Mouse (Mus musculus) layer of hippocampus, postnatal 36 days (tissue): ENCODE results near the gene Slc22a20. TPM values are rescaled to one million over a fixed set of nuclear protein-coding genes. Genes with fewer than 3 reads are reported as not detected.

Source experiments
- DNase-seq, 2 experiments: peaks; one replicate each; pipeline ENCODE4 v3.0.0; 2022
- total RNA-seq, 2 experiments: library from RNA; stranded (reverse); gene quantifications; 2 replicates each; pipeline ENCODE4 v1.2.3; 2021

Slc22a20 gene
- total RNA-seq, 2 experiments from 2014 or later = not detected

DNA sequence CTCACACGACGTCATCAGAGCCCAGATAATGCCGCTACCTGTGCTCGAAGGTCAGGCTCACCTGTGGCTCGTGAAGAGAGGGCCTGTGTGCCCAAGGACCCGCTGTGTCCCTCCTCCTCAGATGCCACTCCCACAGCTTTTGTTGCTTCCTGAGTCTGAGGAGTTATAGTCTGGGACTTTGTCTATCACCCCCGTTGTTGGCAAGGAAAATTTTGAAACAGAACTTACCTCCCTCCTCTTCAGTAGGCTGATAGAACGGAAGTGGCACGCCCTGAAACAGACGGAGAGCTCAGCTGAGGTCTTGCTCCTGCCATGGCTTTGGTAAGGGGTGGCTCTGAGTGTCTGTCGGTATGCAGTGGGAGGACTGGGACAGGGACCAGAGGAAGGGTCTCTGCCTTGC, 35.7 kb downstream of the Slc22a20 start:
- no peak for DNase-seq

DNA sequence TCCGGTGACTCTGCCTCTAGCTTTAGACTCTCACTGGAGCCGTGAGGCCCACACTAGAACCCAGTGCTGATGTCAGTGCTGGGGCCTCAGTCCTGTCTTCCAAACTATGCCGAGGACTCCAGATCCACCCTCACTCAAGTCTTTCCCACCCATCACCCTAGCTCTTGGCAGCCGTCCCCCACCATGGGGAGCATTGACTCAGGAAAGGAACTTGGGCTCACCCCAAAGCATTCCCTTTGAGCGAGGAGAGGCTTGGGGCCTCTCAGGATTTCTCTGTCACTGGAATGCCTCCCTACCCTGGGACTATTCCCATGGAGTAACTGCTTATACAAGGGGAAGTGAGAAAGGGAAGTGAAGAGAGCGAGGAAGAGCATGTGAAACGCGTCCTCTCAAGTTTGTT, 40.1 kb downstream of the Slc22a20 start:
- no peak for DNase-seq

- DNase-seq = peak; percentile 24 to 37
Measured at GRCm38 (mm10) chr19:5945027-5945426, 40.9 kb downstream of the Slc22a20 start.

DNA sequence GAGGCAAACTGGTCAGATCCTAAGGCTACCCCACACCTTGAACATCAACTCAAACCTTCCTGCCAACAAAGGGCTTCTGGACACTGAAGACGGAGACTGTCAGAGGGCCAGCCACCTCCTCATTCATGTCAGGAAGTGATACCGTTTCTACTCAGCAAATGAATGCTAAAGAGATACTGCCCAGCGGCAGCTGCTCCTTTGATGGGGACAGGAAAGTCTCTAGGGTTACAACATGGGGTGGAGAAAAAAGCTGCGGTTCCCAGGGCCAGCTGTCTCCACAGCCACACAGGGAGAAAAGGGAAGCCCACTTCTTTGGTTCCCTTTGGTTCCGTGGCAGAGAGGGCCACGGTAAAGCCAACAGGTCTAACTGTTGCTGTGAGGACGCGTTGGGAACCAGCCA, 41.8 kb downstream of the Slc22a20 start:
- DNase-seq = no peak

- DNase-seq = no peak
Measured at GRCm38 (mm10) chr19:5943404-5943803, 42.5 kb downstream of the Slc22a20 start.

DNA sequence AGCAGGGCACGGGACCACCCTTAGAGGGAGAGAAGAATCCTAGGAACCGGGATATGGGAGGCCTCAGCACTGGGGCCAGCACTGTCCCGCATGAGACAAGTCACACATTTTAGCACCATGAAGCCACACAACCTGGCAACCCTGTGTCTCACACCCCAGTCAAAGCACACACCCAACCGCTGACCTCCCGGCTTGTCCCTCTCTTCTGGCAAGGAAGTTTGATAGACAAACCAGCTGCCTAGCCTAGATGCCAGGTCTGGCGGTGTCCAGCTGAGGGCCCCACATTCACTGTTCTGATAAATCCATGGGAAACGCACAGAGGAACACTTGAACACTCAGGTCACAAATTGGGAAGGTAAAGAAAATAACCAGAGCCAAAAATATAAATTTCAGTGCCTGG, 43.4 kb downstream of the Slc22a20 start:
- DNase-seq = no peak

GRCm38 (mm10) chr19:5940656-5941055, 45.3 kb downstream of the Slc22a20 start:
- DNase-seq = no peak

DNA sequence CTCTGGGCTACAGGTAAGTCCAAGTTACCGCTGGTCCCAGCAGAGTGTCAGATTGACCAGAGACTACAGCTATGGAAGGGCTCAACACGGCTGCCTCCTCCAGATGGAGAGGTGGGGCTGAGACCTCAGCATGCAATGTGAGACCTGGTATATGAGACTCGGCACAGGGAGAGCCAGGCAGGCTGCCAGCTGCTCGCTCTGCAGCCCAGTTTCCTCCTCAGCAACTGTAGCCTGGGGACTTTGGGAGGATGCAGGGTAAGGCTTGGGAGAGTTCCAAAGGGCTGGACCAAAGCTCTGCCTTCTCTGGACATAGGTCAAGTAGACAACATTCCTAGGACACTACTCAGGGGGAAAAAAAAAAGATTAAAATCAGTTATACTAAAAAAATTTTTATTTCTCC, 45.8 kb downstream of the Slc22a20 start:
- no peak for DNase-seq

GRCm38 (mm10) chr19:5939715-5940114, 46.2 kb downstream of the Slc22a20 start:
- no peak for DNase-seq

DNA sequence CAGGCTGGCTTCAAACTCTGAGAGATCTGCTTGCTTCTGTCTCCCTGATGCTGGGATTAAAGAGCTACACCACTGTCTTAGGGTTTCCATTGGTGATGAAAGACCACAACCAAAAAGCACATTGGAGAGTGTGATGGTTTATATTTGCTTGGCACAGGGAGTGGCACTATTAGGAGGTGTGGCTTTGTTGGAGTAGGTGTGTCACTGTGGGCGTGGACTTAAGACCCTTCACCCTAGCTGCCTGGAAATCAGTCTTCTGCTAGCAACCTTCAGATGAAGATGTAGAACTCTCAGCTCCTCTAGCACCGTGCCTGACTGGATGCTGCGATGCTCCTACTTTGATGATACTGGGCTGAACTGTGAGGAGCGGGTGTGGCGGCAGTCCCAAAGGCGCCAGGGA, 47.4 kb downstream of the Slc22a20 start:
- no peak for DNase-seq

DNA sequence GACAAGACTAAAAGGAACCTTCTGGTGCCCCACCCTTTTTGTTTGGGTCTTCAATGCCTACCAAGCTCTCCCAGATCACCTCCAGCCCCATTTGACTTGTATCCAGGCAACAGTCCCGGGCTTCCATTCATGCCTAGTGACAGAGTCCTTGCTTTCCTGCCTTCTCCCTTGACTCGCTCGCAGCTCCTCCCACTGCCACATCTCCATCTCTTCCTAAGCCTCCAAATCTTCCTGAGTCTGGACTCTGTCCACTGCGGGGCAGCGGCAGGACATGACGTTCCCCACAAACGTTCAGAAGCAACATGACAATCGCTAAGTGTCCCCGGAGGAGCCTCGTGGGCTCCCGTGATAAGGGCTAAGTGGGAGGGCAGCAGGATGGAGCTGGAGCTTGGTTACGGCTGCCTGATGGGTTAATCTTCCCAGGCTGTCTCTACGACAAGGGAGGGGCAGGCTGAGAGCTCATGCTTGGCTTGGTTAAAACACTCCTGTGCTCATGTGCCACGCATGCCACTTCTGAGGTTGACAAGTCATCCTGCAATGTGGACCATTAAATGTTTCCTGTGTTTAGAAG, 48.0 kb downstream of the Slc22a20 start:
- no peak for DNase-seq

DNA sequence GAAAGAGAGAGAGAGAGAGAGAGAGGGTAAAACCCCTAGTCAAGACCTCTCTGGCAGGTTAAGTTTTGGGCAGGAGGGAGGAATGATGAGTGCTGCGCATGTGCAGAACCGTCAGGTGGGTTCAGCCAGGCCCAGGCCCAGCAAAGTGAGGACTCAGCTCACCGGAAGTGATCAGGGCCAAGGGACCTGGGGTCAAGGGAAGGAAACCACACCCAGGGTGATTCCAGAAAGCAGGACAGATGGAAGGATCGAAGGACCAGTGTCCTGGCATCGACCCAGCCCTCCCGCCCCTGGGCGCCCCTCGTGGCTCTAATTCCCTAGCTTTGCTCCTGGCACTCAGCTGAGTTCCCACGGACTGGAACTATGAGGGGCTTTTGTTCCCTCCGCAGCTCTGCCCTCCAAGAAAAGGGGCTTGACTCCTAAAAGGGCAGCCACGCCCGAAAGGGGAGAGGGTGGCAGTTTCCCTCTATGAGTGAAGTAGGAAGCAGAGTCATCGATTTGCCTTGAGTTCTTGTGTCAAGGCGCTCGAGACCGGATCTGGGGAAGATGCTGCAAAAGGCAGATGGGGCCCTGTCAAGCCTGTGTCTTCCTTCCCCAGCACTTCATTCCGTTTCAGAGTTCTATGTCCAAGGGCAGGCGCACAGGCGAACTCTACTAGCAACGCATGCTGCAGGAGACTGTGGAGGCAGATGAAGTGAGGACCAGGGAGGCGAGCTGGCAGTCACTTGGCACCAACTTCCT, 48.7 kb downstream of the Slc22a20 start:
- DNase-seq = no peak

GRCm38 (mm10) chr19:5935691-5936090, 50.3 kb downstream of the Slc22a20 start:
- no peak for DNase-seq

DNA sequence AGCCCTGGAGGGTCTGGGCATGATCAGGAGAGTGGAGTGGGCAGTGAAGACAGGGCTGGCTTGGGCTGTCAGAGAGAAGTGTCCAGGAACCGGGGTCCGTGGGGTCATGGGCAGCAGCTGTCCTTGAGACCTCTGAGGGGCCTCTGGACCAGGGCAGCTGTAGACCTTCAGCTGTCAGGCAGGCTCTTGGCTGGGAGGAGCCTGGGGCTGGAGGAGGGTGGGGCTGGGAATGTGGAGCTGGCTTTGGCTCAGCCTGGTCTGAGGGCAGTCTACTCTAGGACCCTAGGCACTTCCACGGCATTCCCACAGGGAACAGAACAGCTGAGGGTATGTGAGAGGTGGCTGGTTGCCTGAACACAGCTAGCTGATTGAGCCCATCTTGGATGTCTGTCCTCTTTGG, 50.7 kb downstream of the Slc22a20 start:
- no peak for DNase-seq

GRCm38 (mm10) chr19:5929634-5930596, 56.0 kb downstream of the Slc22a20 start:
- DNase-seq = no peak

GRCm38 (mm10) chr19:5928546-5928945, 57.4 kb downstream of the Slc22a20 start:
- DNase-seq = no peak

GRCm38 (mm10) chr19:5928104-5928503, 57.8 kb downstream of the Slc22a20 start:
- DNase-seq = no peak

DNA sequence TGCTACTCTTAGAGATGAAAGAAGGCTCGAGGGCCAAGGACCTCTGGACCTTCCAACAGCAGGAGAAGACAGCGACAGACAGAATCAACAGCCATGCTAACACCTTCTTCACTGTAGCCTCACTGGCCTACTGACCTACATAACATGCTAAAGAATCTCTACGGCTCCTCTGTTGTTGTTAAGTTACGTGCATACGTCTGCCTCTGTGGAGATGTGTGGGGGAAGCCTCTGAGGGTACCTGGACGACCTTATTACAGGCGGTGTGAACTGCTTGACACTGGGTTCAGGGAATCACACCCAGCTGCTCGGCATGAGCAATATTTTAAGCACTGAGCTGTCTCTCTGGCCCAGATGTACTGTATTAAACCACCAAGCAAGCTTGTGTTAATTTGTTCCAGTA, 58.4 kb downstream of the Slc22a20 start:
- DNase-seq = no peak

DNA sequence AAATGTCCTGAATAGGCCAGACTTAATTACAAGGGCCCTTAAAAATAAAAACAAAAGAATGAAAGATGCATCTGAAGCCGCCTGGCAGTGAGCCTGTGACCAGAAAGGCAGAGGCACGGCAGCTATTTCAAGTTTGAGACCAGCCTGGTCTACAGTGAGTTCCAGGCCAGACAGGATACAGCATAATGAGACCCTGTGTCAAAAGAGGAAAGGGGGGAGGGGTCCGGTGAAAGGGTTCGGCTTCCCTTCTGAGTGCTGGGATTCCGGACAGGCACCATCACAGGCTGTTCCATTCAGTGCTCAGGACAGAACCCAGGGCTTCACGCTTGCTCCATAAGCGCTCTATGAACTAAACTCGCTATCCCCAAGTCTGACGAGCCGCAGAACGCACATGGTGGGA, 58.9 kb downstream of the Slc22a20 start:
- DNase-seq = no peak

DNA sequence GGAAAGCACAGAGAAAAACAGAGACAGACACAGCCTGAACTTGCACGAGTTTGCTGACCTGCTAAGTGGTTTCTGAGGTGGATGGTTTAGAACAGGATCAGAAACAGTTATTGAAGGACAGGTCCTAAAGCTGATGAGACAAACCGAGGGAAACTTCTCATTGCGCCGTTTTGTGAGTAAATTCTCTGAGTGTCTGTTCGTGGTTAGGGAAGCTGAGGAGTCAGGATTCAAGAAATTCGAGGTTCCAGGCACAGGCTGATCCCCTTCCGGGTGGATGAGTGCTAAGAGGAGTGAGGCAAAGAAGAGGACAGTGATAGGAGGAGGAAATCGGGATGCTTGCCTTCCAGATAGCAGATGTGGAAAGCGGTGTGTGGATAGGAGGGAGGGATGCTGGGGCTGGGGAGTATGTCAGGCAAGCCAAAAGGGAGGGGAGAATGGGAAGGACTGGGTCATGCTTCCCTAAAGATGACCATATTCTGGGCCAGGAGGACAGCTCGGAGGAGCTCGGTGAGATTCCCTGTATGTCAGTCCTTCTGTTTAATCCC, 60.6 kb downstream of the Slc22a20 start:
- no peak for DNase-seq

GRCm38 (mm10) chr19:5924713-5925093, 61.2 kb downstream of the Slc22a20 start, which contains the start of gene Cdc42ep2:
Cdc42ep2 (minus strand) TSS chr19:5924816.
- DNase-seq = peak; percentile 84 to 87

DNA sequence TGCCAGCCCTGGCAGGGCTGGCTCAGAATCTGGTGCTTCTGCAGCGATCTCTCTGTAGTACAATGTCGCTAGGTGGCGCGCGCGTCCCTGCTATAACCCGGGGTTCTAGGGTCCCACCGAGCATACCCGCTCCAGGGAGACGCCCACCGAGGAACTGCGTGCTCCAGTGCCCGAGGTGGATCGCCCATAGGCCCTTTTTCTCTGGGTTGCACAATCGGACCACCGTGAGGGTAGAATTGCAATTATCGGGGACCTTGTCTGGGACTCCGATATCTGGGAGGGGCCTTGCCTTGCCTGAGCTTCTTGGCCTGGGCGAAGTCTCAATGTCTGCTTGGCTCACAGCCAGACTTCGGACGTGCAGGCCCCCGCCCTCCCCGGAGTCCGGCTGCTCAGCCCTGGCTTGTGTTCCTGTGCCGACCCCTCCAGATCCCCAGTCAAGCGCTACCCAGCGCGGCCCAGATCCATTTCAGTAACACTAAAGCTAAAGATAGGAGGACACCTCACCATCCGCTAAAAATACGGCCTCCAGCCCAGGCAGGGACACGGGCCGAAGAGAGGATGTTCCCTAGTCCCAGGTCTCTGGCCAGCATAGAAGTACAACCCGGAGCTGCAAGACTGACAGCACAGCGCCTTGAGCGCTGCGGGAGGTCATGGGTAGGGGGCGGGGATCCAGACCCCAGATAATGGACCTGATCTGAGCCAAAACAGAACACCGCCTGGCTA, 61.8 kb downstream of the Slc22a20 start:
- DNase-seq = peak; percentile 82 to 85
